Mouse (Mus musculus) midbrain, embryonic 10.5 days (tissue): ENCODE measurements around the gene Fam214b. TPM values are rescaled to one million over a fixed set of nuclear protein-coding genes. Genes with fewer than 3 reads are reported as not detected.

Source experiments
- DNase-seq: peaks from one replicate; pipeline ENCODE4 v3.0.0-alpha.2; 2017; ENCODE audit warnings: low spot score
- H3K27ac ChIP-seq: fragments of 300-500 bp; sonication (generic); replicated peaks from 2 replicates; pipeline ENCODE4 v1.5.1; 2016; ENCODE audit warnings: mild to moderate bottlenecking
- H3K27me3 ChIP-seq: fragments of 300-500 bp; sonication (generic); 2 replicates; pipeline ENCODE4 v1.6.1; 2016; ENCODE audit warnings: low read depth, mild to moderate bottlenecking; ENCODE audit not compliant: poor library complexity, severe bottlenecking
- H3K36me3 ChIP-seq: fragments of 300-500 bp; sonication (generic); 2 replicates; pipeline ENCODE4 v1.6.1; 2016; ENCODE audit warnings: mild to moderate bottlenecking, moderate library complexity
- H3K4me1 ChIP-seq: fragments of 300-500 bp; sonication (generic); 2 replicates; pipeline ENCODE4 v1.6.1; 2016
- H3K4me3 ChIP-seq: fragments of 300-500 bp; sonication (generic); 2 replicates; pipeline ENCODE4 v1.5.1; 2016; ENCODE audit warnings: mild to moderate bottlenecking, moderate library complexity
- H3K9me3 ChIP-seq: fragments of 300-500 bp; sonication (generic); replicated peaks from 2 replicates; pipeline ENCODE4 v1.6.1; 2016; ENCODE audit warnings: mild to moderate bottlenecking
- WGBS: fragments of 180-500 bp; shearing (Covaris S2); methylation state at CpG from one replicate; pipeline ENCODE4 v1.1.7; 2016; 5-methylcytosine and 5-hydroxymethylcytosine counted together
- polyA plus RNA-seq: library from polyadenylated mRNA; unstranded; fragments of >200 nt; fragmentation: Nextera tagmentation; extraction: Ambion mirVana; gene quantifications from 2 replicates; pipeline ENCODE4 v1.2.1, GENCODE M21; 2016

Fam214b gene
- polyA plus RNA-seq, 1 experiment from 2014 or later = 27.4 TPM

DNA sequence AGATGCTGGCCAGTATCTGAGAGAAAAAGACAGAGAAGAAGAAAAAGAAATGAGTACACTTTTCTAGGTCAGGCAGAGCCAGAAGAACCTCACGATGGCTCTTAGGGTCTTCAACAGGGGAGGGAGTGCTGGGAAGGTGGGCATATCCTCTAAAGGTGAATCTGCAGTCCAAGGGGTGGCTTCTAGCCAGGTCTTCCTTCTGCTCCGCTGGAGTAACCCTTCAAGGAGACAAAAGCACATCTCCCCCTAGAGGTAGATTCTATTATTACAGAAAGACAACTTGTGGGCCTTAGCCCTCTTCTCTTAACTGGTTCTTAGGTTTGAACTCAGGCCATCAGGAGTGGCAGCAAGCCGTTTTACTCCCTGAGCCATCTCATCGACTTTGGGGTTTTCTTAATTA, 6.6 kb upstream of the Fam214b start:
- peaks cover 2% of the 10 kb centered on the region; the same call in 1 of the 2 replicates for H3K27me3 ChIP-seq
- no peaks in the 10 kb centered on the region for H3K9me3 ChIP-seq
- DNase-seq = no peak
- H3K4me3 ChIP-seq = no peak overlapping the region
- no peak overlapping the region for H3K27ac ChIP-seq
- 10% methylated on average over 4 of the region's 4 CpGs for WGBS
- H3K4me1 ChIP-seq = peaks cover 8% of the 10 kb centered on the region
- H3K36me3 ChIP-seq = no peaks in the 10 kb centered on the region

DNA sequence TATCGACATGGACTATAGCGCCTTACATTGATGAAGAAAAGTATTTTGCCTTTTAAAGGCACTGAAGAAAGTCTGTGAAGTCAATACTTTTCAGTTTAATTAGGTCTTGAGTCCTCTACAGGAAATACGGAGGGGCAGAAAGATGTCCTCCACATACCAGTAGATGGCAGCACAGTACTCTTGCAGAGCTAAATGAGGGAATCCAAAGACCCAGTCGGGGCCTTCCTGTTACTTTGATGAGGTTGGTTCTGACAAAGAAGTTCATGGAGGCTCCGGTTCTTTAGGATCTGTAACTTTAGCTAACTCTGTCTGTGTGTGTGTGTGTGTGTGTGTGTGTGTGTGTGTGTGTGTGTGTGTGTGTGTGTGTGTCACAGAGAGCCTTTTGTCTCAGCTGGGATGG, 1.2 kb upstream of the Fam214b start:
- Histone ChIP-seq H3K36me3 (peaks cover 5% of the 10 kb centered on the region; the same call in 1 of the 2 replicates), H3K27ac (peak overlapping the region; percentile 72), H3K4me1 (peaks cover 51% of the 10 kb centered on the region), H3K9me3 (no peaks in the 10 kb centered on the region), H3K4me3 (peak overlapping the region; percentile 75), H3K27me3 (no peaks in the 10 kb centered on the region)
- peak; percentile 59 for DNase-seq
- 11% methylated on average over 5 of the region's 5 CpGs for WGBS

GRCm38 (mm10) chr4:43046607-43047006, 587 bp upstream of the Fam214b start:
- Histone ChIP-seq H3K27me3 (no peaks in the 10 kb centered on the region), H3K4me1 (peaks cover 51% of the 10 kb centered on the region), H3K36me3 (peaks cover 5% of the 10 kb centered on the region; the same call in 1 of the 2 replicates), H3K9me3 (no peaks in the 10 kb centered on the region), H3K4me3 (peak overlapping the region; percentile 75), H3K27ac (no peak overlapping the region; the same call in 1 of the 2 replicates)
- WGBS = 62% methylated on average over 5 of the region's 5 CpGs
- DNase-seq = no peak

GRCm38 (mm10) chr4:43045285-43045658, 748 bp downstream of the Fam214b start:
- H3K27ac ChIP-seq = peak overlapping the region; percentile 96
- peak overlapping the region; percentile 75 for H3K4me3 ChIP-seq
- no peaks in the 10 kb centered on the region for H3K27me3 ChIP-seq
- 4% methylated on average over 13 of the region's 13 CpGs for WGBS
- H3K4me1 ChIP-seq = peaks cover 64% of the 10 kb centered on the region
- no peaks in the 10 kb centered on the region for H3K9me3 ChIP-seq
- peaks cover 5% of the 10 kb centered on the region; the same call in 1 of the 2 replicates for H3K36me3 ChIP-seq
- DNase-seq = no peak

GRCm38 (mm10) chr4:43044673-43045072, 1.3 kb downstream of the Fam214b start:
- Histone ChIP-seq H3K27ac (peak overlapping the region; percentile 96), H3K4me1 (peaks cover 70% of the 10 kb centered on the region), H3K36me3 (peaks cover 5% of the 10 kb centered on the region; the same call in 1 of the 2 replicates), H3K27me3 (no peaks in the 10 kb centered on the region), H3K4me3 (peak overlapping the region; percentile 75), H3K9me3 (no peaks in the 10 kb centered on the region)
- peak; percentile 37 for DNase-seq
- 14% methylated on average over 4 of the region's 4 CpGs for WGBS

GRCm38 (mm10) chr4:43043644-43044357, 2.2 kb downstream of the Fam214b start:
- Histone ChIP-seq H3K4me3 (peak overlapping the region; percentile 75), H3K4me1 (peaks cover 78% of the 10 kb centered on the region), H3K27ac (peak overlapping the region; percentile 96), H3K9me3 (no peaks in the 10 kb centered on the region), H3K36me3 (peaks cover 5% of the 10 kb centered on the region; the same call in 1 of the 2 replicates), H3K27me3 (no peaks in the 10 kb centered on the region)
- peak; percentile 92 for DNase-seq
- 12% methylated on average over 7 of the region's 7 CpGs for WGBS

DNA sequence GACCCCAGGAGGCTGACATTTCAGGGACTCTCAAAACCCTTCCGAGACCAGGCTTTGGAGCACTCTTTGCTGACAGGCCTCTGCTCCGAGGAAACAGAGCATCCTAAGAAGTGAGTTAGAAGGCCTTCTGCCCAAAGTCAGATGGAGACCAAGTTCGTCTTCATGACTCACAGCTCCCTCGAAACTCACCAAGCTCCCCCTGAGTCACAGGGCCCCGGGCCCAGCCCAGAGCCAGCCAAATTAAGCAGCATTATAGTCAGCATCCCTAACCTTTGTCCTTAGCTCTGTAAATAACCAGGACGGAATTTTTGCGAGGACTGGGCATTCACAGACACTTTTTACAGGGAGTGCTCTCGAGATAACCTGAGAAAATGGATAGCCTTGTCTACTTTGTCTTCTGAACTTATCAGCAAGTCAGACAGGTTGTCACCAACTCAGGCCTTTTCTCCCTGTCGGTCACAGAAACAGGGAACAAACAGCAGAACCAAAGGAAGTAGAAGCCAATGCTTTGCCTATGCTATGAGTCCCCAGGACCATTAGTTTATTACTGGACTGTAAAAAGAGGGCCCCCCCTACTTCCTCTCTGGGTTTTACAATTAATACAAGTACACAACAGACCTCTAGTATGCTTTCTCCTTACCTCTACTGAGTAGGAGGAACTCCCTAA, 5.0 kb downstream of the Fam214b start:
- H3K27me3 ChIP-seq = no peaks in the 10 kb centered on the region
- DNase-seq = no peak
- WGBS = 73% methylated on average over 9 of the region's 9 CpGs
- H3K4me3 ChIP-seq = peak overlapping the region; percentile 81
- peaks cover 17% of the 10 kb centered on the region for H3K36me3 ChIP-seq
- no peaks in the 10 kb centered on the region for H3K9me3 ChIP-seq
- peak overlapping the region; percentile 91 for H3K27ac ChIP-seq
- peaks cover 75% of the 10 kb centered on the region for H3K4me1 ChIP-seq

- Histone ChIP-seq H3K4me3 (peak overlapping the region; percentile 81), H3K4me1 (peaks cover 70% of the 10 kb centered on the region), H3K36me3 (peaks cover 26% of the 10 kb centered on the region), H3K9me3 (no peaks in the 10 kb centered on the region), H3K27ac (peak overlapping the region; percentile 91), H3K27me3 (no peaks in the 10 kb centered on the region)
- under 1% methylated on average over 25 of the region's 25 CpGs for WGBS
- DNase-seq = peak; percentile 96
Measured at GRCm38 (mm10) chr4:43040114-43040572, 5.9 kb downstream of the Fam214b start.

- Histone ChIP-seq H3K9me3 (no peaks in the 10 kb centered on the region), H3K4me3 (peak overlapping the region; percentile 81), H3K27me3 (no peaks in the 10 kb centered on the region), H3K4me1 (peaks cover 65% of the 10 kb centered on the region), H3K36me3 (peaks cover 31% of the 10 kb centered on the region), H3K27ac (peak overlapping the region; percentile 91)
- DNase-seq = no peak
- WGBS = 3% methylated on average over 11 of the region's 11 CpGs
Measured at GRCm38 (mm10) chr4:43039609-43040008, 6.4 kb downstream of the Fam214b start.

DNA sequence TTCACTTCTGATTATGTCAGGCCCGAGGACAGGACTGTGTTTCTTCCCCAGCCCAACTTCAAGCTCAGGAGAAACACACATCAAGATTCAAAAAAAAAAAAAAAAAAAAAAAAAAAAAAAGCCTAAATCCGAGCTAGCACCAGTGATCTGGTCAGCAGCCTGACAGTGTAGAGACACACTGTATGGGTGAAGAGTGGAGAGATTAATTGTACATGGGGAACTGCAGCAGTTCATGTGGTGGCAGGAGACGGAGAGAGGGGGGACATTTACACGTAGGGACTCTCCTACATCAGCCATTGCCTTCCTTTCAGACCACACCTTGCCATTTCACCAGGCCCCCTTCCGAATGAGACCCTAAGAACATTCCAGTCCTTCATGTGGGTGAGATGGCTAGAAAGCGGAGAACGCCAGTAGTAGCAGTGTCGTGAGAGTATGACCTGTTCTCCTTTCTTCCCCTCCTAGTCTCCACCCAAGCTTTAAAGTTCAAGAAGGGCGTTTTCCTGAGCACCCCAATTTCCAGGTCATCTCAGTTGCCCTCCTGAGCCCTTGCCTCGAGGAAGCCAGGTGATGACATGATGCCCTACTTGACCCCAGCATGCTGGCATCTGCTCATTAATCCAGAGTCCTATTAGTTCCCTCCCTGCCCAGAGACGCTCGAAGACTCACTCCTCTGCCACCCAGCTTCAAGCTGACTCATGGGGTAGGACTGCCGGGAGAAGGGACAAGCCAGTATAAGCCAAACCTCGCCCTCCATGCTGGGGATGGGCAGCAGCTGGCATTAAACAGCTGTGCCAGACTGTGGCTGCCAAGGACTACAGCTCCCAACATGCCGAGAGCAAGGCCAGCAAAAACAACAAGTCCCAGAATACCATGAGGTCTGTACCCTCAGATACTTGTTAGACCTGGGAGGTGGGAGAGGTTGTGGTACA, 7.2 kb downstream of the Fam214b start:
- DNase-seq = no peak
- no peaks in the 10 kb centered on the region for H3K27me3 ChIP-seq
- H3K9me3 ChIP-seq = no peaks in the 10 kb centered on the region
- peak overlapping the region; percentile 91 for H3K27ac ChIP-seq
- peaks cover 57% of the 10 kb centered on the region for H3K4me1 ChIP-seq
- WGBS = 64% methylated on average over 15 of the region's 15 CpGs
- H3K36me3 ChIP-seq = peaks cover 39% of the 10 kb centered on the region
- H3K4me3 ChIP-seq = peak overlapping the region; percentile 81

- peaks cover 47% of the 10 kb centered on the region for H3K36me3 ChIP-seq
- no peaks in the 10 kb centered on the region for H3K9me3 ChIP-seq
- 0 out of 2 replicates have a peak overlapping the region, but pooled peaks have one; percentile 81 for H3K4me3 ChIP-seq
- H3K4me1 ChIP-seq = peaks cover 56% of the 10 kb centered on the region
- H3K27me3 ChIP-seq = no peaks in the 10 kb centered on the region
- DNase-seq = no peak
- 79% methylated on average over 4 of the region's 4 CpGs for WGBS
- no peak overlapping the region; the same call in 1 of the 2 replicates for H3K27ac ChIP-seq
Measured at GRCm38 (mm10) chr4:43037860-43038566, 8.0 kb downstream of the Fam214b start.

GRCm38 (mm10) chr4:43036356-43036755, 9.7 kb downstream of the Fam214b start:
- peaks cover 63% of the 10 kb centered on the region for H3K4me1 ChIP-seq
- no peak for DNase-seq

More at GRCm38 (mm10) chr4:43036356-43036755, 9.7 kb downstream of the Fam214b start:
- Histone ChIP-seq H3K27ac (no peak overlapping the region), H3K27me3 (no peaks in the 10 kb centered on the region), H3K4me3 (peak overlapping the region; percentile 14; the same call in 1 of the 2 replicates), H3K9me3 (no peaks in the 10 kb centered on the region), H3K36me3 (peaks cover 49% of the 10 kb centered on the region)
- WGBS = 93% methylated on average over 10 of the region's 10 CpGs
